Comparison of ENCODE assay signal across 8 mouse cellular contexts in the genomic region with DNA sequence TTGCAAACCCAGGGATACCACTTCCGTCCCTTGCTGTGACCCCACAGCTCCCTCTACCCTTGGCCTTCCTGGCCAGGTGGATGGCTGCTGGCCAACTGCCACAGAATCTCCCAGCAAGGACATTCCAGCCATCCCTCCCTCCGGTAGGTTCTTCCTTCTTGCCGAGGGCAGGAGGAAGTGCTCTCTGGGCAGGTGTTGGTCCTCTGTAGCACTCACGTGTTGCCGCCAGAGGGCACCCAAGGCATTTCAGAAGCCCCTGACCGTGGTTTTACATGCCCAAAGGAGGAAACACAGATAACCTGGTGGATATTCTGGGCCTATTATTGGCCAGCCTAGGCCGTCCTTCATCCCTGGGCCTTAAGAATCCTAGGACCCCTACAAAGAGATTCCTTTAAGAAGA. TPM values are rescaled to one million over a fixed set of nuclear protein-coding genes. Genes with fewer than 3 reads are reported as not detected.
DNase-seq lines count a peak whose midpoint lies in the region; ATAC-seq and TF ChIP-seq lines count a peak whose summit lies in the region.

No protein-coding gene starts in this region.

- TF ChIP-seq RAD21 in MEL (IDR thresholded peaks at IDR 0.05; ENCODE audit: low read depth, low read length) = no peak; the same call in none of the 2 replicates

- no peak for ATAC-seq in forebrain, embryonic 16.5 days
- no peak for ATAC-seq in hindbrain, postnatal 0 days

- no peak overlapping the region for H3K4me3 ChIP-seq in MEL (ENCODE audit: control insufficient read depth in 1 of 2, insufficient read depth in 1 of 2, low read depth in 2 of 2, low read length in 2 of 2)
- H3K4me3 ChIP-seq in forebrain, embryonic 16.5 days (replicated peaks; ENCODE audit: low read length) = no peak overlapping the region
- no peak overlapping the region for H3K4me3 ChIP-seq in hindbrain, postnatal 0 days (ENCODE audit: low read length)
- H3K4me3 ChIP-seq in megakaryocyte, embryonic 14.5 days (replicated peaks) = peak overlapping the region; percentile 86

- H3K4me2 ChIP-seq in forebrain, embryonic 16.5 days (ENCODE audit: low read length) = peak overlapping the region; percentile 34; the same call in 1 of the 2 replicates
- no peak overlapping the region for H3K4me2 ChIP-seq in hindbrain, postnatal 0 days (ENCODE audit: low read depth, low read length)

- 3% methylated on average over 7 of the region's 7 CpGs for WGBS in forebrain, embryonic 16.5 days
- WGBS in hindbrain, postnatal 0 days = 3% methylated on average over 7 of the region's 7 CpGs

- peak; percentile 92 for DNase-seq in MEL (ENCODE audit: low read depth, low spot score)
- peak; percentile 89 for DNase-seq in brain, embryonic 14.5 days (ENCODE audit: low read depth)
- peak; percentile 89 for DNase-seq in hindbrain, postnatal 0 days (ENCODE audit: low spot score)
- DNase-seq in layer of hippocampus, postnatal 36 days = peak; percentile 69 to 76
- DNase-seq in right cerebral cortex, postnatal 10 days (ENCODE audit: low spot score in 2 of 2) = peak; percentile 80 to 88
- DNase-seq in yolk sac, embryonic 10.5 days (ENCODE audit: low spot score) = peak; percentile 68

- TF ChIP-seq EP300 in MEL (IDR thresholded peaks at IDR 0.05; ENCODE audit: low read depth in 1 of 2, low read length in 2 of 2) = no peak

- no peaks in the 10 kb centered on the region for H3K9me3 ChIP-seq in MEL (replicated peaks; ENCODE audit: insufficient read depth, low read length)
- no peaks in the 10 kb centered on the region for H3K9me3 ChIP-seq in forebrain, embryonic 16.5 days (ENCODE audit: control insufficient read depth, low read length)
- H3K9me3 ChIP-seq in hindbrain, postnatal 0 days (ENCODE audit: low read length) = no peaks in the 10 kb centered on the region
- no peaks in the 10 kb centered on the region for H3K9me3 ChIP-seq in megakaryocyte, embryonic 14.5 days

- H3K36me3 ChIP-seq in MEL (ENCODE audit: control insufficient read depth in 1 of 2, insufficient read depth in 2 of 2, low read length in 2 of 2) = peaks cover 0 to 5% of the 10 kb centered on the region in 2 experiments; a peak in 2 of 4 replicates
- no peaks in the 10 kb centered on the region for H3K36me3 ChIP-seq in forebrain, embryonic 16.5 days (ENCODE audit: control insufficient read depth, insufficient read depth)
- no peaks in the 10 kb centered on the region for H3K36me3 ChIP-seq in hindbrain, postnatal 0 days (ENCODE audit: insufficient read depth, low read length)
- H3K36me3 ChIP-seq in megakaryocyte, embryonic 14.5 days (replicated peaks; ENCODE audit: low read length) = no peaks in the 10 kb centered on the region

- H3K79me2 ChIP-seq in MEL (ENCODE audit: control insufficient read depth, insufficient read depth, low read length, poor library complexity) = peaks cover 2% of the 10 kb centered on the region; the same call in 1 of the 2 replicates

- peak in 2 of 3 experiments; percentile 93 to 99; a peak in 5 of 6 replicates for TF ChIP-seq CTCF in MEL (IDR thresholded peaks at IDR 0.05 in 2 of 3, conservative IDR thresholded peaks at IDR 0.05 in 1 of 3; ENCODE audit: control insufficient read depth in 1 of 3, insufficient read depth in 1 of 3, low read depth in 2 of 3, low read length in 3 of 3, poor library complexity in 1 of 3, severe bottlenecking in 1 of 3)
- TF ChIP-seq CTCF in brain, embryonic 14.5 days (IDR thresholded peaks at IDR 0.05; ENCODE audit: borderline replicate concordance, extremely low read depth, insufficient read depth, insufficient read length) = peak; percentile 97
- peak; percentile 96 for TF ChIP-seq CTCF in hindbrain, postnatal 0 days (IDR thresholded peaks at IDR 0.05; ENCODE audit: low read depth)

- peaks cover 0 to 4% of the 10 kb centered on the region in 2 experiments; a peak in 2 of 4 replicates for H3K27me3 ChIP-seq in MEL (ENCODE audit: control insufficient read depth in 1 of 2, insufficient read depth in 2 of 2, low read length in 2 of 2)
- peaks cover 7% of the 10 kb centered on the region for H3K27me3 ChIP-seq in forebrain, embryonic 16.5 days (replicated peaks; ENCODE audit: control insufficient read depth, insufficient read depth, low read length)
- 0 out of 2 replicates have a peak, but pooled peaks cover 5% of the 10 kb centered on the region for H3K27me3 ChIP-seq in hindbrain, postnatal 0 days (ENCODE audit: insufficient read depth, low read length)
- peaks cover 43% of the 10 kb centered on the region for H3K27me3 ChIP-seq in megakaryocyte, embryonic 14.5 days (replicated peaks)

- H3K9ac ChIP-seq in MEL (ENCODE audit: control insufficient read depth, low read depth, low read length, poor library complexity, severe bottlenecking) = no peak overlapping the region
- no peak overlapping the region for H3K9ac ChIP-seq in forebrain, embryonic 16.5 days (replicated peaks; ENCODE audit: low read depth, low read length)
- H3K9ac ChIP-seq in hindbrain, postnatal 0 days (replicated peaks; ENCODE audit: low read length) = no peak overlapping the region

- H3K27ac ChIP-seq in MEL (ENCODE audit: control insufficient read depth, low read depth, low read length) = no peak overlapping the region
- H3K27ac ChIP-seq in forebrain, embryonic 16.5 days (ENCODE audit: low read length) = no peak overlapping the region
- no peak overlapping the region for H3K27ac ChIP-seq in hindbrain, postnatal 0 days

- H3K4me1 ChIP-seq in MEL (ENCODE audit: control insufficient read depth in 1 of 2, insufficient read depth in 2 of 2, low read length in 2 of 2) = peaks cover 5 to 14% of the 10 kb centered on the region in 2 experiments
- peaks cover 10% of the 10 kb centered on the region for H3K4me1 ChIP-seq in forebrain, embryonic 16.5 days (replicated peaks; ENCODE audit: control insufficient read depth, insufficient read depth, low read length)
- H3K4me1 ChIP-seq in hindbrain, postnatal 0 days (ENCODE audit: insufficient read depth, low read length) = no peaks in the 10 kb centered on the region
- peaks cover 48% of the 10 kb centered on the region for H3K4me1 ChIP-seq in megakaryocyte, embryonic 14.5 days

- TF ChIP-seq POLR2A in MEL (IDR thresholded peaks at IDR 0.05; ENCODE audit: control insufficient read depth in 1 of 2, insufficient read depth in 1 of 2, low read depth in 1 of 2, low read length in 2 of 2, poor library complexity in 1 of 2) = no peak
- no peak for TF ChIP-seq POLR2A in brain, embryonic 14.5 days (IDR thresholded peaks at IDR 0.05; ENCODE audit: borderline replicate concordance, extremely low read depth, insufficient read depth, insufficient read length, poor library complexity, severe bottlenecking)

RNA-seq across cellular contexts. Expression of gene Sp2, which starts 0.4 kb away (rescaled TPM):
- total RNA-seq in MEL (2012; rRNA removed) = 1.4 and 2.2 TPM in 2 replicates
- polyA plus RNA-seq in MEL (2012; ENCODE audit: insufficient read depth in 1 of 2, insufficient read length in 2 of 2, low read depth in 1 of 2, low replicate concordance in 2 of 2, missing spikeins in 1 of 2) = 10 to 100 TPM in 1 of 2 experiments, not detected in 1; 20.3 TPM
- polyA plus RNA-seq in brain, embryonic 14.5 days (2012; rRNA removed) = 12.3 and 17.8 TPM in 2 replicates
- polyA plus RNA-seq in forebrain, embryonic 16.5 days (2015; fragmentation: Nextera tagmentation; extraction: Ambion mirVana) = 16.2 and 16.3 TPM in 2 replicates
- 7.3 and 8.8 TPM in 2 replicates for total RNA-seq in hindbrain, postnatal 0 days (2014; rRNA removed)
- polyA plus RNA-seq in hindbrain, postnatal 0 days (2015; fragmentation: Nextera tagmentation; extraction: Ambion mirVana) = 11.9 and 14.4 TPM in 2 replicates
- total RNA-seq in layer of hippocampus, postnatal 36 days (2021) = 10 to 100 TPM; 12.3 to 12.6 TPM
- polyA plus RNA-seq in megakaryocyte, embryonic 14.5 days (2012; ENCODE audit: insufficient read depth, low replicate concordance) = 34.2 and 36.6 TPM in 2 replicates

RNA-seq across cellular contexts. Expression of gene Sp6, which starts 30.8 kb away (rescaled TPM):
- 0.03 TPM in 1 of 2 replicates, not detected in the other for total RNA-seq in MEL (2012; rRNA removed)
- polyA plus RNA-seq in MEL (2012; ENCODE audit: insufficient read depth in 1 of 2, insufficient read length in 2 of 2, low read depth in 1 of 2, low replicate concordance in 2 of 2, missing spikeins in 1 of 2) = under 1 TPM in 1 of 2 experiments, not detected in 1; 0.04 TPM
- 0.64 and 1.0 TPM in 2 replicates for polyA plus RNA-seq in brain, embryonic 14.5 days (2012; rRNA removed)
- 0.29 and 0.68 TPM in 2 replicates for polyA plus RNA-seq in forebrain, embryonic 16.5 days (2015; fragmentation: Nextera tagmentation; extraction: Ambion mirVana)
- total RNA-seq in hindbrain, postnatal 0 days (2014; rRNA removed) = 0.18 and 0.99 TPM in 2 replicates
- polyA plus RNA-seq in hindbrain, postnatal 0 days (2015; fragmentation: Nextera tagmentation; extraction: Ambion mirVana) = 0.38 and 0.54 TPM in 2 replicates
- 1 to 10 TPM in 1 of 2 experiments, under 1 TPM in 1; 0.78 to 1.2 TPM for total RNA-seq in layer of hippocampus, postnatal 36 days (2021)
- polyA plus RNA-seq in megakaryocyte, embryonic 14.5 days (2012; ENCODE audit: insufficient read depth, low replicate concordance) = 0.77 and 1.4 TPM in 2 replicates

RNA-seq across cellular contexts. Expression of gene Pnpo, which starts 38.6 kb away (rescaled TPM):
- 41.7 and 55.7 TPM in 2 replicates for total RNA-seq in MEL (2012; rRNA removed)
- polyA plus RNA-seq in MEL (2012; ENCODE audit: insufficient read depth in 1 of 2, insufficient read length in 2 of 2, low read depth in 1 of 2, low replicate concordance in 2 of 2, missing spikeins in 1 of 2) = 10 to 100 TPM in 1 of 2 experiments, not detected in 1; 38.8 TPM
- 11.8 and 14.4 TPM in 2 replicates for polyA plus RNA-seq in brain, embryonic 14.5 days (2012; rRNA removed)
- polyA plus RNA-seq in forebrain, embryonic 16.5 days (2015; fragmentation: Nextera tagmentation; extraction: Ambion mirVana) = 21.7 and 22.8 TPM in 2 replicates
- 31.5 and 37.2 TPM in 2 replicates for total RNA-seq in hindbrain, postnatal 0 days (2014; rRNA removed)
- polyA plus RNA-seq in hindbrain, postnatal 0 days (2015; fragmentation: Nextera tagmentation; extraction: Ambion mirVana) = 37.3 and 38.3 TPM in 2 replicates
- total RNA-seq in layer of hippocampus, postnatal 36 days (2021) = 10 to 100 TPM; 29.8 to 34.5 TPM
- polyA plus RNA-seq in megakaryocyte, embryonic 14.5 days (2012; ENCODE audit: insufficient read depth, low replicate concordance) = 2.0 and 16.6 TPM in 2 replicates

RNA-seq across cellular contexts. Expression of gene Scrn2, which starts 47.4 kb away (rescaled TPM):
- 19.8 and 26.7 TPM in 2 replicates for total RNA-seq in MEL (2012; rRNA removed)
- 10 to 100 TPM in 1 of 2 experiments, not detected in 1; 14.8 TPM for polyA plus RNA-seq in MEL (2012; ENCODE audit: insufficient read depth in 1 of 2, insufficient read length in 2 of 2, low read depth in 1 of 2, low replicate concordance in 2 of 2, missing spikeins in 1 of 2)
- polyA plus RNA-seq in brain, embryonic 14.5 days (2012; rRNA removed) = 11.8 and 16.9 TPM in 2 replicates
- polyA plus RNA-seq in forebrain, embryonic 16.5 days (2015; fragmentation: Nextera tagmentation; extraction: Ambion mirVana) = 14.4 and 16.2 TPM in 2 replicates
- 10.5 and 24.0 TPM in 2 replicates for total RNA-seq in hindbrain, postnatal 0 days (2014; rRNA removed)
- 12.4 and 13.8 TPM in 2 replicates for polyA plus RNA-seq in hindbrain, postnatal 0 days (2015; fragmentation: Nextera tagmentation; extraction: Ambion mirVana)
- 1 to 10 TPM; 4.5 to 4.9 TPM for total RNA-seq in layer of hippocampus, postnatal 36 days (2021)
- 4.5 and 11.2 TPM in 2 replicates for polyA plus RNA-seq in megakaryocyte, embryonic 14.5 days (2012; ENCODE audit: insufficient read depth, low replicate concordance)

RNA-seq across cellular contexts. Expression of gene Prr15l, which starts 54.5 kb away (rescaled TPM):
- total RNA-seq in MEL (2012; rRNA removed) = 0.08 TPM in 1 of 2 replicates, not detected in the other
- under 1 TPM in 1 of 2 experiments, not detected in 1; 0.19 TPM for polyA plus RNA-seq in MEL (2012; ENCODE audit: insufficient read depth in 1 of 2, insufficient read length in 2 of 2, low read depth in 1 of 2, low replicate concordance in 2 of 2, missing spikeins in 1 of 2)
- polyA plus RNA-seq in brain, embryonic 14.5 days (2012; rRNA removed) = 0.09 and 0.16 TPM in 2 replicates
- polyA plus RNA-seq in forebrain, embryonic 16.5 days (2015; fragmentation: Nextera tagmentation; extraction: Ambion mirVana) = 0.19 and 0.27 TPM in 2 replicates
- 0.10 and 0.75 TPM in 2 replicates for total RNA-seq in hindbrain, postnatal 0 days (2014; rRNA removed)
- 0.19 and 0.71 TPM in 2 replicates for polyA plus RNA-seq in hindbrain, postnatal 0 days (2015; fragmentation: Nextera tagmentation; extraction: Ambion mirVana)
- total RNA-seq in layer of hippocampus, postnatal 36 days (2021) = not detected
- not detected in 2 replicates for polyA plus RNA-seq in megakaryocyte, embryonic 14.5 days (2012; ENCODE audit: insufficient read depth, low replicate concordance)
